Mouse (Mus musculus): ENCODE results near the gene Txndc15.
"Not testable (repeated sequence)": the region's sequence is repeated elsewhere in the genome, so short reads cannot be mapped to it uniquely, and the experiment has no call there.

The Txndc15 gene

DNA sequence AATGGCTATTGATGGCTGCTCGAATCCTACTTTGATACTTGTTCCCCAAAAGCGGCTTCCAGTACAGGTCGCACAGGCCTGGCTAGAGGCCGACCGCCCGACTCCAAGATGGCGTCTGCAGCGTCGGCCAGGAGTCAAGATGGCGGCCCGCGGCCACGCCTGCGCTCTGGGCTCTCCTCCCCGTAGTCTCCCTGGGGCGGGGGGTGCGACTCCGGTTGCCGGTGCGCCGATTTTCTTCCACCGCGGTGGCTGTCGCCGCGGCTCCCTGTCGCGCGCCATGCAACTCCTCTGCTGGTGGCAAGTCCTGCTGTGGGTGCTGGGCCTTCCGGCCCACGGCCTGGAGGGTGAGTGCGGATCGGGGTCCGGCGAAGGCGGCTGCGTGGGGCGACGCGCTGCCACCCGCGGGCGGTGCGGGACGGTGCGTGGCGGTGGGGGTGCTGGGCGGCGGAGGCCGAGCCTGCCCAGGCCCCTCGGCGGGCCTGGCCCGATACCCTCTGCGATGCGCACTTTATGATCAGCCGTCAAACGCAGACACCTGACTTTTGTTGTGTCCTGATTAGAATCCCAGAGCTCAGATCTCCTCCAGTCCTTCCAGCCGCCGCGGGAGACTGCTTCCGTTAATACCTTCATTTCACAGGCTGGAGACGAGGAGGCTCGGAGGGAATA, at the start of gene Txndc15:
Txndc15 (plus strand) TSS at position 150 of the 666 bp plus-strand sequence.
- peak; percentile 90 for DNase-seq

DNA sequence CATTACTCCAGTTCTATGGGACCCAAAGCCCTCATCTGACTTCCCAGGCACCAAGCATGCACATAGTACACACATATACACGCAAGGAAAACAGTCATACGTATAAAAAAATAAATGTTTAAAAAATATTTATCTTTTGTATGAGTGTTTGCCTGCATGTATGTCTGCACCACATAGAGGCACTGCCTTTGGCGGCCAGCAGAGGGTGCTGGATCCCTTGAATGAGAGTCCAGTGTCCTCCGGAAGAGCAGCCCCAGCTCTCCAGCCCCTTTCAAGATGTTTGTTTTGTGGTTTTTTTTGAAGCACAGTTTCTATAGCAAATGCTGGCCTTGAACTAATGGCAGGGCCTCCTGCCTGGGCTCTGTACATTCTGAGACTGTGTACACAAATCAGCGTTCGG, 45.9 kb upstream of the Txndc15 start:
- DNase-seq = peak; percentile 45

DNA sequence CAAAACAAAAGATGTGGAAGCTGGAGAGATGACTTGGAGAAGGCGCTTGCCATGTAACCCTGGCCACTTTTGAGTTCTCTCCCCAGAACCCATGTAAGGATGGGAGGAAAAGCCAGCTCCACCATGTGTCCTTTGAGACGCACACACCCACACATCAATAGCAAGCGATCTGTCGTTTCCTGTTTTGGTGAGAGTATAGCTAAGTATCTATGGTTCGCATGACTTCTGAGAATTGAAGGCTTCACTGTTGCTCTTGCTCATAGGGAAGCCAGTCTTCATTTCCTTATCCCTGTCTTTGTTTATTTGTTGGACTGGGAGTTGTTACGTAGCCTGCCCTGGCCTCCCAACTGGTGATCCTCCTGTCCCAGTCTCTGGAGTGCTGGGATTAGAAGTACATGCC, 41.7 kb upstream of the Txndc15 start:
- DNase-seq = no peak

DNA sequence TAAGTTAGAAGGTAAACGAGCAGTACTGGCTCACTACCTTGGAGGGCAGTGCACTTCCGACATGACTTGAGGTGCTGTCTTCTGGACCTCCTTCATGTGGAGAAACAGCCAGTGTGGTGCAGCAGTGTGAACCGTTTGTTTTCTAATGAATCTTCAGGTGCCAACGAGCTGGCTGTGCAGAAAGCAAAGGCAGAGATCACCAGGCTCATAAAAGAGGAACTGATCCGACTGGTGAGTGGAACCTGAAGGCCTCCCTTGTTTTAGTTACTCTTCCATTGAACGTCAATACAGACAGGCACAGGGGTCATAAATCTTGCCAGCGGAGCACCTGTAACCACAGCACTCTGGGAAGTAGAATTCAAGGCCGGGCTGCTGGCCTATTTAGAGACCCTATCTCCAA, 37.1 kb upstream of the Txndc15 start:
- no peak for DNase-seq

DNA sequence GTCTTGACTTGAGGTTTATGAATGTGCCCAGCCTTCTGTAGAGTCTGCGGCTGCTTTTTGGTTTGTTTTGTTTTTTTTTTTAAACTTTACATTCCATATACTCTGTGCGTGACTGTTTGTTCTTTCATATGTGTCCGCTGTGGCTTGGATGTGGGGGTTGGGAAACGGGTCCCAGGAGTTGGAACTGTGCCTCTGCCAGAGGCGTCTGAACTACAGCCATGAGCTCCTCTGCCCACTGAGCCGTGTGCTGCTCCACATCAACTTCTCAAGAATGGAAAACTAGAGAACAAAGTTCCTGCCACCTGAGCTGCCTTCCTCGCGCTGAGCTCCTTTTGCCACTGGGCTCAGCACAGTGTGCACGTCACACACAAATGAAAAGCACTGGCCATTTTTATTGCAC, 32.2 kb upstream of the Txndc15 start:
- no peak for DNase-seq

DNA sequence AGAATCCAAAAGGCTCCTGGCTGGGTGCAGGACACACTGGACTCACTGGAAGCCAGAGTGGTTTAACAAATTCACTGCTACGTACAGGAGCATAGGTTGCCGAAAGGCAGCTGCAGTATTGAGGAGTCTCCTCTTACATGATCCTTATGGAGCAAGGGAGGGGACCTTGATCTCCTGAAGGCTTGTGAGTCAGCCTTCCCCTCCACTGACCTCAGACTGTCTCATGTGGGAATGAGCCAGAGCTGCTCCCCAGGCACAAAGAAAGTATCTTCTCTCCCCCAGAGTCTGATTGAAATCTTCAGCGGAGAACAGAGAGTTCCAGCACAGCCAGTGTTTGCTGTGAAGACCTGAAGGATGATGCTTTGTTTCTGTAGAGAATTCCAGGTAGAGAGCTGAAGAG, 30.9 kb upstream of the Txndc15 start:
- DNase-seq = no peak

DNA sequence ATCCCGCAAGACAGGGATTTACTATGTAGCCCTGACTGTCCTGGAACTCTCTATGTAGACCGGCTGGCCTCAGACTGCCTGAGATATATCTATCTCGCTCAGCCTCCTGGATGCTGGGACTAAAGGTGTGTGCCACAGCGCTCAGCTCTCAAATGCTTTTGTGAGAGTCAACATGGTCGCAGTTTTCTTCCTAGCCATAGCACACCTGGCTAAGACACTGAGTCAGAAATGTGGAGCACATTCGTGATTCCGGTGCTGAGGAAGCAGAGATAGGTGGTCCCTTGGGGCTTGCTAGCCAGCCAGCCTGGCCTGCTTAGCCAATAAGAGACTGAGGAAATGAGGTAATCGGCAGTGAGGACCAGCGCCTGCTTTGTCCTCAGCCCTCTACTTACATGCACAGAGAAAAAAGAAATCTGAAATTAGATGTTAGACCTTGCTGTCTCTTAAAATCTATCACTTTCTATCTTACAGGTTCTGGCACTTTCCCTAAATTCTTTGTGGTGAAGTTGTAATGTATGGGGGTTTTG, 28.3 kb upstream of the Txndc15 start:
- peak; percentile 37 for DNase-seq

DNA sequence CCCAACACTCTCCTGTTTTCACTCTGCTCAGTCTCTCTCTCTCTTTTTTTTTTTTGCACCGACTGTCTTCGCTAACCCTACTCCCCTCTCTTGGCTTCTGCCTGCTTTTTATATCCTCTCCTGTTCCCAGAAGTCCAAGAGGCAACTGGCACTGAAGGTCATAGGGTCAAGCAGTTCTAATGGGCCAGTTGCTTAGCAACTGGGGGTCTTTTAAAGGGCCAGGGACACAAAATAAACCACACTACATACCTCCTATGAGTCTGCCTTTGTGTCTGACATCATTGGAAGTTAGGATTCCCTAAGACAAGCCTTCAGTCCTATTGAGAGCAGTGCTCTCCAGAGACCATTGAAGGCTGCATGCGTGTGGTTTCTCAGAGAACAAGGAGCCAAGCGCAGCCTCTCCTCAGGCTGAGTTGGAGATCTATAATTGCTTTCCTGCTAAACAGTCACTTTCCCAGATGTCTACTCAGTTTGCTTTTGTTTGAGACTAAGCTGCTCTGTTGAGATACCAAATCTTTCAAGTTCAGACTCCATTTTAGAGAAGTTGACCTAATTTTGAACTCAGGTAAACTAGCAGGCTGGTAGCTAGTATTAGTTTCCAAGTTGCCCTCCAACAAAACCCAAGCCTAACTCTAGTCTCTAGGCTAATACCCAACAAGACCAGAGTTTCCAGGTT, 26.4 kb upstream of the Txndc15 start:
- peak; percentile 50 for DNase-seq

DNA sequence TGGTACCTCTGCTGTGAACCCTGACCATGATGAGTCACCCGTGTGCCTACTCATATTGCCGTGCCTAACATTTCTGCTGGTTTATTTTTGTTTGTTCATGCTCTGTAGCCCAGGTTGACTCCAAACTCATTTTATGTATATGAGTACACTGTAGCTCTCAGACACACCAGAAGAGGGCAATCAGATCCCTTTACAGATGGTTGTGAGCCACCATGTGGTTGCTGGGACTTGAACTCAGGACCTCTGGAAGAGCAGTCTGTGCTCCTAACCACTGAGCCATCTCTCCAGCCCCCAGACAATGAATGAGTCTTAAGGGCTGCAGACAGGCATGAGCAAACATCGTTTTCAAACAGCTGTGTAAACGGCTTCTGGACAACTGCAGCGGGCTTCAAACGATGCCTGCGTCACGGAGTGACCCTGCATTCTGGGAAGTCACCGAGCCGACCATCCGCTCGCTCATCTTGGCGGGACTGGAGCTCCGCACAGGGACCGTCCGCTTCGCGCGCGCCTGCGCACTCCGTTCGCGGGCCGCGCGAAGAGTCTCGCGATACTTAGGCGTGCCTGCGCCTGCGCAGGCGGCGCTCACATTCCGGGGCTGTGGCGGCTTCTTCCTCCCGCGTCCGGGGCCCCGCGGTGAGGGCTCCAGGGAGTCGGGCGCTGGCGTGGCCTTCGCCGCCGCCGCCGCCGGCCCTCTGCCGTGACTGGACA, 21.8 kb upstream of the Txndc15 start, which contains the start of gene B230219D22Rik:
B230219D22Rik (plus strand) TSS at position 590 of the 708 bp plus-strand sequence.
- DNase-seq = peak; percentile 96

DNA sequence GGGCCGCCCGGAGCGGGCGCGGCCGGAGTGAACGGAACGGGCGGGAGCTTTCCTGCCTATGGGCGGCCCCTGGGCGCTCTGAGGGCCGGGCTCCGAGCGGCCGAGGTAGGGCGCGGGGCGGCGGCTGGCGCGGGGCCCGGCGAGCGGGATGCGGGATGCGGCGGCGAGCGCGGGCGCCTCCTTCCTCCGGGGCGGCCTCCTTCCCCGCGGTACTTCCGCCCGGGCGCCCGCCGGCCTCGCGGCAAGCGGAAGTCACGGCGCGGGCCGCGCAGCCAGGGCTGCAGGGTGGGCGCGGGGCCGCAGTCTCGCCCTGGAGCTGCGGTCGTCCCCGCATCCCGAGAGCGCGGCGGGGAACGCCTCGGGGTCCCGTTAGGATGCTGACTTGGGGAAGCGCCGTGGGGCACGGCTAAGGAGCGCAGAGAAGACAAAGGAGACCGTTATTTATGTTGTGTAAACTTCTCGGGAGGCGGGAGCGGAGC, 21.2 kb upstream of the Txndc15 start:
- DNase-seq = no peak

DNA sequence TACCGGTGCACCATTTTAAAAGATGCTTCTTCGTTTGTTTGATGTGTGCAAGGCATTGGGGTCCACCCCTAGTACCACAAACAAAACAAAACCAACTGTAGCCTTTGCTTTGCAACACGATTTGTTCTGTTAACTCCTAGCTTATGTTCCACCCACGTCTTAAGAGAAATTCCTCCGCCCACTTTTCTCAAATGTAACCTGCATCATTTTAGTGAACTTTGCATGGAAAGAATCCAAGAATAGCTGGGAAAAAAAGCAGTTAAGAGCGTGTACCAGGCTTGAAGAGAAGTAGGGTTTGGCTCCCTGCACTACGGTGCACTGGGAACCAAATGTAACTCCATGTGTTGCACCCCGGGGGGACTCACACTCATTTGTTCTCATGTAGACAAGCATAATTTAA, 20.3 kb upstream of the Txndc15 start:
- DNase-seq = no peak

DNA sequence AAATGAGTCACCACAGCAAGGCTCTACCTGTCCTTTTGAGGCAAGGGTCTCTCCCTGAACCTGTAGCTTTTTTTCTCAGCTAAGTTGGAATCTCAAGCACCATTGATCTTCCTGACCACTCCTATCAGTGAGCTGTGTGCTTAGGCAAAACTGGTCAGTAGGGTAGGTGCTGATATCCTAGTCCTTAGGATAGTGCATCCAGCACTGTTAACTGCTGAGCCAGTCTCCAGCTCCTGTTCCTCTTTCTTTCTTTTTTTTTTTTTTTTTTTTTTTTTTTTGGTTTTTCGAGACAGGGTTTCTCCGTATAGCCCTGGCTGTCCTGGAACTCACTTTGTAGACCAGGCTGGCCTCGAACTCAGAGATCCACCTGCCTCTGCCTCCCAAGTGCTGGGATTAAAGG, 18.5 kb upstream of the Txndc15 start:
- DNase-seq = not testable (repeated sequence)

DNA sequence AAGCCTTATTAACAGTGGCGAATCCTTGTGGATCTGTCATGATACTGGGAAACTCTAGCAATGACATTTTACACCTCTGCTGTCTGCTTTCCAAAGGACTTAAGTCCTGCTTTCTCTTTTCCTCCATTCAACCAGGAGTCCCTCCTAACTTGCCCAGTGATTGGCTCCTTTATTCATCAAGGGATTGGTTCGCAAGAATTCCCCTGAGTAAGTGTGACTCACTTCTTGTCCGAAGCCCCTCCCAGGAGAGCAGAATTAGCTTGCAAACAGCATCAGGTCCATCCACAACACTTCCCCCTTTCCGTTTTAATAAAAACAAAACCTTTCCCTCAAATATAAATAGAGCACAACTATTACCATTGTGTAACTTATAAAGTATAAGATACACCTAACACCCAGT, 10.1 kb upstream of the Txndc15 start:
- no peak for DNase-seq

DNA sequence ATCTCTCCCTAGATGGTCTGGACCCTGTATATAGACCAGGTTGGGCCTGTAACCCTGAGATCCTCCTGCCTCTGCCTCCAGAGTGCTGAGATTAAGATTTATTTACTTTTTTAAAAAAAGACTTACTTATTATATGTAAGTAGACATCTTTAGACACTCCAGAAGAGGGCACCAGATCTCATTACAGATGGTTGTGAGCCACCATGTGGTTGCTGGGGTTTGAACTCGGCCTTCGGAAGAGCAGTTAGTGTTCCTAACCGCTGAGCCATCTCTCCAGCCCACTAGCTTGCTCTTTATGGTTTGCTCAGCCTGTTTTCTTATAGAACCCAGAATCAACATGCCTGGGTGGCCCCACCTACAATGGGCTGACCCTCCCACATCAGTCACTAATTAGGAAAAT, 1.6 kb upstream of the Txndc15 start:
- no peak for DNase-seq

DNA sequence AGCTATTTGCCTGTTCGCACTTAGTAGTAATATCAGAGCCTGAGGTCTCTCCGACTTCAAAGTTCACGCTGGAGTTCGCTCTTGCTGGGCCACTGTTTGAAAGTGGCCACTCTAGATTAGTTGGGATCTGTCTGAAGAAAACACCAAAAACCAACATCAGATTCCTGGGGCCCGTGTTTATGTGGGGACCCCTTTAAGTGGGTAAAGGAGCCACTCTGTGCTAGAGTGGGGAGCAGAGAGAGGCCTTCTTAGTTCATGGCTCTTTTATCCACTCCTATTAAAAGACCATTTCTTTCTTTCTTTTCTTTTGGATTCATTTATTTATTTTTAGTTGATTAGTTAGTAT, 690 bp downstream of the Txndc15 start:
- DNase-seq = no peak

DNA sequence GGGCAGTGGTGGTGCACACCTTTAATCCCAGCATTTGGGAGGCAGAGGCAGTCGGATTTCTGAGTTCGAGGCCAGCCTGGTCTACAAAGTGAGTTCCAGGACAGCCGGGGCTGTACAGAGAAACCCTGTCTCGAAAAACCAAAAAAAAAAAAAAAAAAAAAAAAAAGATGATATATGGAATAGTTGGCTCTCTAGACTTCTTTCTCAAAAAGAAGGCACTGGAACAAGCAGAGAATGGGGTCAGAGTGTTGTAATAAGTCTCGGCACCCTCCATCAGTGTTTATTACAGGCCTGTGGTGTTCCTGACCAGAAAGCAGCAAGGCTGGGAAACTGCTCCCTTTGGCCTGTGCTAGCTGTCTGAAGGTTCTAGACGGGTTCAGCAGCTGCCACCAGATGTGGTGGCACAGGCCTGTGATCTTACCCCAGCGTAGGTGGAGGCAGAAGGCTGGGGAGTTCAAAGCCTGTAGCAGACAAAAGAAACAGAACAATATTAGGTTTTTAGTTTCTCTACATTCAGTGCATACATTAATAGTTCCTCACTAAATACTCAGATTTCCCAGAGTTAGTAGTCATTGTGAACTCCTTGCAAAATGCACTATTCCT, 1.6 kb downstream of the Txndc15 start:
- DNase-seq = no peak

DNA sequence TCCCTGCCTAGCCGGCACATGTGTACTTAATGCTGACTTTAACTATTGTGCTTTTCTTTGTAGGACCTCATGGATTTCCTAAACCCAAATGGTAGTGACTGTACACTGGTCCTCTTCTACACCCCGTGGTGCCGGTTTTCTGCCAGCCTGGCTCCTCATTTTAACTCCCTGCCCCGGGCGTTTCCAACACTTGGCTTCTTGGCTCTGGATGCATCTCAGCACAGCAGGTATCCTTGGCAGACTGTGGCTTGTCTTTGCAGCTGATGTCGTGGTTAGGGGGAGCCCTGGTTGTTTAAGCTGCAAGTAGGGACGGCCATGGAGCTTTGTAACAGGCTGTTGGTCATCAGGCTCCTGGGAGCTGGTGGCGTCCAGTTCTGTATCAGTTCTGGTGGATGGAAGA, 7.1 kb downstream of the Txndc15 start:
- DNase-seq = no peak

DNA sequence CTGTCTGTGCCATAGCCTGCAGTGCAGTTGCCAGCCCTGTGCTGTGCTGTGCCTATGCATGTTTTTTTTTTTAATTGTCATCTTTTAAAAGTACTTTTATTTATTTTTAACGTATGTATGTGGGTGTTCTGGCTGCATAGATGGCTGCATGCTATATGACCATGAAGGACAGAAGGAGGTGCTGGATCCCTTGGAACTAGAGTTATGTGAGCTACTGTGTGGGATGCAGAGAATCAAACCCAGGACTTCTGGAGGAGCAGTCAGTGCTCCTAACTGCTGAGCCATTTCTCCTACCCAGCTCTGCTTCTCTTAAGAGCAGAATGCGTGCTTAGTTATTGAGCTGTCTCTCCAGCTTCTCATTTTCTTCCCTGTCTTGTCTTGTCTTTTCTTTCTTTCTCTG, 7.5 kb downstream of the Txndc15 start:
- DNase-seq = no peak

DNA sequence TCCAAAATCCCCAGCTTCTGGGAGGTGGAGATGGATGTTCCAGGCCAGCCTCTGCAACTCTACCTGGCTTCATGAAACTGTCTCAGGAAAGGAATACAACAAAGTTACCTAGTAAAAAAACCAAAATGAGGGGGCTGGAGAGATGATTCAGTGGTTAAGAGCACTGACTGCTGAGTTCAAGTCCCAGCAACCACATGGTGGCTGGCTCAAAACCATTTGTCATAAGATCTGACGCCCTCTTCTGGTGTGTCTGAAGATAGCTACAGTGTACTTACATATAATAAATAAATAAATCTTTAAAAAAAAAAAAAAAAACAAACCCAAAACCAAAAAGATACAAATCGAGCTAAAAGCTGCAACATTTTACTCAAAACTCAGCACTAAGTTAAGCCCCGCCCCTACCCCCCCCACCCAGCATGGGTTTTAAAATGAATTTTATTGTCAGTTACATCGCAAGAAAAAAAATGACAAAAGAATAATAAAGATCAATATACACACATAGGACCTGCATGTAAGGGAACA, 12.2 kb downstream of the Txndc15 start:
- DNase-seq = peak; percentile 26

DNA sequence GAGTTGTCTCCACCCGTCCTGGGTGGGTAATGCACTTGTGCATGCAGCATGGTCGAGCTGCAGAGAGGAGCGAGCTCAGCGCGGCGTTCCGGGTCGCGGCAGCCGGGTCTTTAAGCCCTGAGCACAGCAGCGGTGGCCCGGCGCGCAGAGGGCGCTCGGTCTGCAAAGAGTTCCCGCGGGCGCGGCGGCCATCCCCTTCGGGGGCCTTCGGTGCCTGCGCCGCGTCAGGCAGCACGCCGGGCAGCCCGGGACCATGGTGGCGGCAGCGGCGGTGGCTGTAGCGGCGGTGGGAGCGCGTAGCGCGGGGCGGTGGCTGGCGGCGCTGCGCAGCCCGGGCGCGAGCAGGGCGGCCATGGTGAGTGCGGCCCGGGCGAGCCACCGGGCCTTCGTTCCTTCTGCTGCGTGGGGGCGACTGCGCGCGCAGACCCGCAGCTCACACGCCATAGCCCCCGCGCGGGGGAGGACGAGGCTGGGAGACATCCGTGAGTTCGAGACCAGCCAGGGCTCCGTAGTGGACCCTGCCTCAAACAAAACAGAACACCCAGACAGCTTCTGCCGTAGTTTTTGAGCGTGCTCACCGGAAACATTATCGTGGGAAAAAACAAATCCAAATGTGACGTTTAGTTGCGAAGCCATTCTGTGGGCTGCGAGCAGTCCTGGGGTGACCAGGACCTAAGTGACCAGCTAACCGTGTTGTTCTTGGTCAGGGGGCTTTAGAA, 12.8 kb downstream of the Txndc15 start, which contains the start of gene Pcbd2:
Pcbd2 (plus strand) TSS at position 249 of the 719 bp plus-strand sequence.
- peak; percentile 90 for DNase-seq

DNA sequence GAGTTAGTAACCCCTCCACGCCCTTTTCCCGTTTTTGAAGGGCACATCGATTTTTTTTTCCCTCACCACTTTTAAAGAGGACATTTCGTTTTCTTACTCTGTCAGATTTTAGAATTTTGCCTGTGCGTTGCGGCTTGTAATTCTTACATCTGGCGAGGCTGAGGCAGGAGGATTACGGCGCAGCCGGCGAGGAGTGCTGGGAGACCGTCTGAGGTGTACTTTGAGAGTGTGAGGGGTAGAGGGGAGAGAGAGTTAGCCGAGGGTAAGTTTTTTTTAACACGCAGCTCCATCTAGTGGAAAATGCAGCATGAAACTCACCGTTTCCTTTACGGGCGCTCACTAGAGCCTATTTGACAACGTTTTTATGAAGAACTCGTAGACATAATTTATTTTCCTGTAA, 13.4 kb downstream of the Txndc15 start:
- DNase-seq = peak; percentile 84

DNA sequence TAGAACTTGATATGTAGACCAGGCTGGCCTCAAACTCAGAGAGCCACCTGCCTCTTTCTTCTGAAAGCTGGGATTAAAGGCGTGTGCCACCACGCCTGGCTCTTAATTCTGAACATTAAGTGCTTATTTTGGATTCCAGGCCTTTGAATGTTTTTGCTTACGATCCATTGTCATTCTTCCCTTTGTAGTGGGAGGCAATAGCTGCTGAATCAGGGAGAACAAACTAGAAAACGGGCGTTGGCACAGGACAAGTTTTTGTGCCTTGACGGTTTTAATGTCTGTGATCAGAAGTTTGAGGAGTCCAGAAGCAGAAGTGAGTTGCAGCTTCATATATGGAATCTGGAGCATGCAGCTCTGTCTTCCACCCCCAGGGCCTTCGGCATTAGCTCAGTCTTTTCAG, 16.3 kb downstream of the Txndc15 start:
- no peak for DNase-seq
